Mouse (Mus musculus) midbrain, embryonic 15.5 days (tissue): Measurements from ENCODE around the gene Racgap1. TPM values are rescaled to one million over a fixed set of nuclear protein-coding genes. Genes with fewer than 3 reads are reported as not detected.

Experiments
- ATAC-seq: fragments of 200-750 bp; cut with Nextera tagmentation; replicated peaks from 2 replicates; pipeline ENCODE4 v1.8.0; 2017; ENCODE audit warnings: moderate TSS enrichment
- H3K27ac ChIP-seq: fragments of 300-500 bp; sonication (generic); 2 replicates; pipeline ENCODE4 v1.5.1; 2015; ENCODE audit warnings: mild to moderate bottlenecking, inconsistent platforms
- H3K27me3 ChIP-seq: fragments of 300-500 bp; sonication (generic); replicated peaks from 2 replicates; pipeline ENCODE4 v1.6.1; 2015; ENCODE audit warnings: inconsistent platforms
- H3K36me3 ChIP-seq: fragments of 300-500 bp; sonication (generic); replicated peaks from 2 replicates; pipeline ENCODE4 v1.6.1; 2015; ENCODE audit warnings: inconsistent platforms
- H3K4me1 ChIP-seq: fragments of 300-500 bp; sonication (generic); 2 replicates; pipeline ENCODE4 v1.6.1; 2015; ENCODE audit warnings: inconsistent platforms
- H3K4me2 ChIP-seq: fragments of 300-500 bp; sonication (generic); 2 replicates; pipeline ENCODE4 v1.6.1; 2015; ENCODE audit warnings: inconsistent platforms, mild to moderate bottlenecking, moderate library complexity
- H3K4me3 ChIP-seq: fragments of 300-500 bp; sonication (generic); 2 replicates; pipeline ENCODE4 v1.5.1; 2015; ENCODE audit warnings: mild to moderate bottlenecking, inconsistent platforms
- H3K9ac ChIP-seq: fragments of 300-500 bp; sonication (generic); 2 replicates; pipeline ENCODE4 v1.6.1; 2015; ENCODE audit warnings: mild to moderate bottlenecking, inconsistent platforms
- H3K9me3 ChIP-seq: fragments of 300-500 bp; sonication (generic); 2 replicates; pipeline ENCODE4 v1.6.1; 2016; ENCODE audit warnings: inconsistent platforms
- WGBS: fragments of 180-500 bp; shearing (Covaris S2); methylation state at CpG from one replicate; pipeline ENCODE4 v1.1.7; 2015; ENCODE audit warnings: mixed read lengths; 5-methylcytosine and 5-hydroxymethylcytosine counted together
- polyA plus RNA-seq: library from polyadenylated mRNA; unstranded; fragments of >200 nt; fragmentation: Nextera tagmentation; extraction: Ambion mirVana; gene quantifications from 2 replicates; pipeline ENCODE4 v1.2.1, GENCODE M21; 2015

Gene Racgap1
- 49.0 and 56.9 TPM in 2 replicates for polyA plus RNA-seq

- Histone ChIP-seq H3K27ac (no peak within 1 kb of the TSS), H3K9me3 (no peaks in the 10 kb centered on the region), H3K4me1 (peaks cover 62% of the 10 kb centered on the region), H3K27me3 (0 out of 2 replicates have a peak, but pooled peaks cover 3% of the 10 kb centered on the region), H3K36me3 (no peaks in the 10 kb centered on the region), H3K9ac (peak within 1 kb of the TSS; percentile 65), H3K4me2 (peak within 1 kb of the TSS; percentile 94), H3K4me3 (peak within 1 kb of the TSS; percentile 92)
- ATAC-seq: peak; percentile 93
- 0% methylated on average over 52 of the region's 68 CpGs for WGBS
Measured at GRCm38 (mm10) chr15:99651163-99651872, at the start of gene Racgap1. Gene Racgap1 (minus strand): TSS chr15:99651656.

GRCm38 (mm10) chr15:99700219-99701106 lies 49.0 kb upstream of the Racgap1 start:
- no peak overlapping the region for H3K9ac ChIP-seq
- no peaks in the 10 kb centered on the region for H3K27me3 ChIP-seq
- H3K4me3 ChIP-seq: no peak overlapping the region
- peaks cover 23% of the 10 kb centered on the region for H3K36me3 ChIP-seq
- ATAC-seq: no peak
- H3K9me3 ChIP-seq: no peaks in the 10 kb centered on the region
- H3K27ac ChIP-seq: no peak overlapping the region
- no peak overlapping the region for H3K4me2 ChIP-seq
- WGBS: 93% methylated on average over 18 of the region's 18 CpGs
- H3K4me1 ChIP-seq: peaks cover 26% of the 10 kb centered on the region

- peaks cover 21% of the 10 kb centered on the region for H3K4me1 ChIP-seq
- H3K9ac ChIP-seq: no peak overlapping the region
- H3K4me2 ChIP-seq: no peak overlapping the region
- H3K9me3 ChIP-seq: no peaks in the 10 kb centered on the region
- peaks cover 27% of the 10 kb centered on the region for H3K36me3 ChIP-seq
- H3K4me3 ChIP-seq: no peak overlapping the region
- no peak overlapping the region for H3K27ac ChIP-seq
- 90% methylated on average over 10 of the region's 10 CpGs for WGBS
- no peaks in the 10 kb centered on the region for H3K27me3 ChIP-seq
- no peak for ATAC-seq
Measured at GRCm38 (mm10) chr15:99699715-99700114, 48.3 kb upstream of the Racgap1 start.

GRCm38 (mm10) chr15:99698533-99699085 lies 47.2 kb upstream of the Racgap1 start:
- ATAC-seq: no peak
- H3K36me3 ChIP-seq: peaks cover 24% of the 10 kb centered on the region

GRCm38 (mm10) chr15:99697309-99697708 lies 45.9 kb upstream of the Racgap1 start:
- ATAC-seq: no peak
- Histone ChIP-seq H3K27me3 (no peaks in the 10 kb centered on the region), H3K36me3 (peaks cover 24% of the 10 kb centered on the region), H3K27ac (no peak overlapping the region), H3K9me3 (no peaks in the 10 kb centered on the region), H3K4me2 (no peak overlapping the region), H3K4me1 (peaks cover 4% of the 10 kb centered on the region; the same call in 1 of the 2 replicates), H3K9ac (no peak overlapping the region), H3K4me3 (no peak overlapping the region)
- WGBS: 40% methylated on average over 2 of the region's 2 CpGs

More at GRCm38 (mm10) chr15:99698533-99699085, 47.2 kb upstream of the Racgap1 start:
- H3K4me1 ChIP-seq: peaks cover 14% of the 10 kb centered on the region
- no peak overlapping the region for H3K9ac ChIP-seq
- WGBS: 43% methylated on average over 19 of the region's 20 CpGs
- H3K4me2 ChIP-seq: no peak overlapping the region
- H3K27ac ChIP-seq: no peak overlapping the region
- H3K27me3 ChIP-seq: no peaks in the 10 kb centered on the region
- no peaks in the 10 kb centered on the region for H3K9me3 ChIP-seq
- no peak overlapping the region for H3K4me3 ChIP-seq

GRCm38 (mm10) chr15:99691976-99692375 lies 40.5 kb upstream of the Racgap1 start:
- H3K4me1 ChIP-seq: peaks cover 21% of the 10 kb centered on the region
- no peak overlapping the region for H3K4me2 ChIP-seq
- H3K36me3 ChIP-seq: peaks cover 21% of the 10 kb centered on the region
- H3K27me3 ChIP-seq: no peaks in the 10 kb centered on the region
- H3K9ac ChIP-seq: no peak overlapping the region
- no peaks in the 10 kb centered on the region for H3K9me3 ChIP-seq
- H3K4me3 ChIP-seq: no peak overlapping the region
- H3K27ac ChIP-seq: peak overlapping the region; percentile 19; the same call in 1 of the 2 replicates
- WGBS: 54% methylated on average over 9 of the region's 9 CpGs
- peak; percentile 38; the same call in 1 of the 2 replicates for ATAC-seq

- Histone ChIP-seq H3K4me1 (peaks cover 21% of the 10 kb centered on the region), H3K27me3 (no peaks in the 10 kb centered on the region), H3K27ac (no peak overlapping the region), H3K4me2 (no peak overlapping the region), H3K36me3 (peaks cover 12% of the 10 kb centered on the region), H3K9ac (no peak overlapping the region), H3K4me3 (no peak overlapping the region), H3K9me3 (no peaks in the 10 kb centered on the region)
- WGBS: 14% methylated on average over 4 of the region's 4 CpGs
- ATAC-seq: no peak
Measured at GRCm38 (mm10) chr15:99690924-99691323, 39.5 kb upstream of the Racgap1 start.

GRCm38 (mm10) chr15:99688712-99689111 lies 37.3 kb upstream of the Racgap1 start:
- 0 out of 2 replicates have a peak, but pooled peaks cover 4% of the 10 kb centered on the region for H3K36me3 ChIP-seq
- H3K4me1 ChIP-seq: peaks cover 18% of the 10 kb centered on the region
- no peaks in the 10 kb centered on the region for H3K27me3 ChIP-seq
- no peaks in the 10 kb centered on the region for H3K9me3 ChIP-seq
- no peak overlapping the region for H3K4me2 ChIP-seq
- no peak overlapping the region for H3K4me3 ChIP-seq
- no peak overlapping the region for H3K27ac ChIP-seq
- 0 out of 2 replicates have a peak, but pooled peaks have one; percentile 34 for ATAC-seq
- 4% methylated on average over 4 of the region's 4 CpGs for WGBS
- H3K9ac ChIP-seq: no peak overlapping the region

GRCm38 (mm10) chr15:99684156-99684555 lies 32.7 kb upstream of the Racgap1 start:
- H3K4me2 ChIP-seq: no peak overlapping the region
- no peak overlapping the region for H3K27ac ChIP-seq
- no peak for ATAC-seq
- 96% methylated on average over 5 of the region's 5 CpGs for WGBS
- no peaks in the 10 kb centered on the region for H3K9me3 ChIP-seq
- H3K36me3 ChIP-seq: 0 out of 2 replicates have a peak, but pooled peaks cover 4% of the 10 kb centered on the region
- no peak overlapping the region for H3K9ac ChIP-seq
- H3K4me3 ChIP-seq: no peak overlapping the region
- H3K4me1 ChIP-seq: peaks cover 4% of the 10 kb centered on the region; the same call in 1 of the 2 replicates
- H3K27me3 ChIP-seq: no peaks in the 10 kb centered on the region

GRCm38 (mm10) chr15:99682880-99683279 lies 31.4 kb upstream of the Racgap1 start:
- WGBS: 96% methylated on average over 7 of the region's 7 CpGs

GRCm38 (mm10) chr15:99679008-99679407 lies 27.6 kb upstream of the Racgap1 start:
- Histone ChIP-seq H3K9ac (no peak overlapping the region), H3K4me3 (no peak overlapping the region), H3K4me2 (no peak overlapping the region), H3K36me3 (no peaks in the 10 kb centered on the region), H3K27ac (no peak overlapping the region), H3K4me1 (peaks cover 51% of the 10 kb centered on the region), H3K9me3 (no peaks in the 10 kb centered on the region), H3K27me3 (no peaks in the 10 kb centered on the region)
- no peak for ATAC-seq
- WGBS: 67% methylated on average over 7 of the region's 7 CpGs

More at GRCm38 (mm10) chr15:99682880-99683279, 31.4 kb upstream of the Racgap1 start:
- ATAC-seq: no peak
- Histone ChIP-seq H3K27ac (no peak overlapping the region), H3K36me3 (0 out of 2 replicates have a peak, but pooled peaks cover 4% of the 10 kb centered on the region), H3K9ac (no peak overlapping the region), H3K27me3 (no peaks in the 10 kb centered on the region), H3K4me3 (no peak overlapping the region), H3K9me3 (no peaks in the 10 kb centered on the region), H3K4me2 (no peak overlapping the region), H3K4me1 (peaks cover 16% of the 10 kb centered on the region)
